Mouse (Mus musculus): ENCODE data around the gene Ebna1bp2.

Ebna1bp2 gene

DNA sequence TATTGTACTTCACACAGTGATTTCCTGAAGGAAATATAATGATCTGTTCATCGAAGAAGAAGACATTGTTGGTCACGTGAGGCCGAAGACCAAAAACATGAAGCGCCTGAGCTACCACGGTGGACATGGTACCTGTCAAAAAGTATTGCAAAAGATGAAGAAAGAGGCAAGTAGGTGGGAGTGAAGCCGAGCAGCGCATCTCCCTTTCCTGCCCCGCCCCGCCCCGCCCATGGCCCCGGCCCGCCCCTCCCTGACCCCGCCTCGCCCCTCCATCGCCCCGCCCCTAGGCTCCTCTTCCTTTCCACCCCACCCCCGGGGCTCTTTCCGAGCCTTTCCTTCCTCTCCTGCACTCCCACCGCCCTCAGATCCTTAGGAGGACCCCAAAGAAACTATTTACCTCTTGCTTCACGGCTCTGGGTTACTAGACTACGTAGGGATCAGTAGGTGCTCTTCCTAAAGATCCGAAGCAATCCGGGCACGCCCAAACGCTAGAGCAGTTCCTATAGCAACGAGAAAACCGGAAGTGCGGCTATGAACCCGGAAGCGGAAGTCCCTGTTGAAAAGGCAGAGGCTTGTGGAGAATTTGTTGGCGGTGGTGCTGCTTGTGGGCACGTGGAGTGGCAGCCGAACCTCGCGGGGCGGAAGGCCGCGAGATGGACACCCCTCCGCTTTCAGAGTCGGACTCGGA lies at the start of gene Ebna1bp2, which contains the start of gene Cfap57:
Gene Ebna1bp2 (plus strand): TSS at position 521 of the 688 bp plus-strand sequence.
Gene Cfap57 (minus strand): TSS at position 499 of the 688 bp plus-strand sequence.
- peak; percentile 91 for DNase-seq (ENCODE audit: low read depth, low spot score)

DNA sequence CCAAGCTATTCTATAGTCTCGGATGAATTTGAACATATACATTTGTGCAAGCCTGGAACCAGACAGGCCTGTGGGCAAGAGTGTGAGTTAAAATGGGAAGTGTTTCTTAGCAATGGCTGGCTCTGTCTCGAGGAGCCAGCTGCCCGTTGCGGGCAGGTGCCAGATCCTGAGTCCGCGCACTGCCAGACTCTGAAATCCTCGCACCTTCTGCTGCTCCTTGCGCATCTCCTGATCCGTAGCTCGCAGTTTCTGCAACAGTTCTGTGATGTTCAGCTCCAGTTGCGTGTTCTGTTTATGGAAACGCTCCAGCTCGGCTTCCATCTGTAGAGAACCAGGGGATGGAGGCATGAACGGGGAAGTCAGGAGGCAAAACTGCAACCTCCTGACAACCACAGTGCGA lies 49.2 kb upstream of the Ebna1bp2 start:
- DNase-seq (ENCODE audit: low read depth, low spot score): no peak

DNA sequence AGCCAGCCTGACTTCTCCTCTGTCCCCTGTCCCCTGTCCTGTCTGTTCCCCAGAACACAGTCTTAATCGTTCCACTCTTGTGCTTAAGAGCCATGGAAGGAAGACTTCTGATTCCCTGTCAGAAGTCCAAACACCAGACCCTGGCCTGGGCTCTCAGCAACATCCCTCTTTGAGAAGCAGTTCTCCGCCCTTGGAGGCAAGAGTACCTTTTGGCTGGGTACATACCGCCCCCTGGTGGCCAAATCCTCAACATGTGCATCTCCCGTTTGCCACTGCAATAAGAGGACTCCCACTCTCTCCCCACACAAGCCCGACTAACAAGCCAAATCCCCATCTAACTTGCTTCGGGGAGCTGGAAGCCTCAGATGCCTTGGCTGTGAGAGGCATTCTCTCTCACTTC lies 44.5 kb upstream of the Ebna1bp2 start:
- DNase-seq (ENCODE audit: low read depth, low spot score): peak; percentile 68

DNA sequence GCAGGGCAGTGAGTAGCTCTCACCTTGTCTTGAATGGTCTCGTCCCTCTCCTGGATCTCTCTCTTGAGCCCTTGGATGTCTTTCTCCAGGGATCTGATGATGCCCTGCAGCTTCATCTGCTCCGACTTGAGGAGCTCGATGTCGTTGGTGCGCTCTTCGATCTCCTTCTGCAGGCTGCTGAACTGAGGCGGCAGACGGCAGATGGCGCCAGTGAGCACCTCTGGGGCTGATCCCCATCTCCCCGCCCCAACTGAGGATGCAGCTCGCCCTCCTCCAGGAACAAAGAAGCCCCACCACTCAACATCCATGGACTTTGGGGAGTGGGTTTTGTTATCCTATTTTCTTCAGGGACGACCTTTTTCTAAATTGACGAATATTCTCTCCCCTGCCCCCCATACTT lies 41.3 kb upstream of the Ebna1bp2 start:
- DNase-seq (ENCODE audit: low read depth, low spot score): no peak

DNA sequence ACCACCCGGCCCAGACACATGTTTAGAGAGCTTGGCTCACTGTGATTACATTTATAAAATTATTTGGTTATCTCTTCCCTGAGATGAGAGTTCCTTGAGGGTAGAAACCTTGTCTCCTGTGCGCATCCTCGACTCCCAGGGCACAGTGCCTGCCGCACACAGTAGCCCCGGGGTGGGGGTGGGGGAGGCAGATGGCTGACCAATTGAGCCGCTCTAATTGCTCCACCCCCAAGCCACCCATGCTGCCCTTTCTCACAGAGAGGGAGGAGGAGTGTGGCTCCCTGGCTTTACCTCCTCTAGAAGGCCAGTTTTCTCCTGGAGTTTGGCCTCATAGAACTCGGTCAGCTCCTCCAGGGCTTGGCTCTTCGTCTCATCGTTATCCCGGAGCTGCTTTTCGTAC lies 39.1 kb upstream of the Ebna1bp2 start:
- no peak for DNase-seq (ENCODE audit: low read depth, low spot score)

- no peak for DNase-seq (ENCODE audit: low read depth, low spot score)
Observed at GRCm38 (mm10) chr4:118582629-118583028, 38.0 kb upstream of the Ebna1bp2 start.

DNA sequence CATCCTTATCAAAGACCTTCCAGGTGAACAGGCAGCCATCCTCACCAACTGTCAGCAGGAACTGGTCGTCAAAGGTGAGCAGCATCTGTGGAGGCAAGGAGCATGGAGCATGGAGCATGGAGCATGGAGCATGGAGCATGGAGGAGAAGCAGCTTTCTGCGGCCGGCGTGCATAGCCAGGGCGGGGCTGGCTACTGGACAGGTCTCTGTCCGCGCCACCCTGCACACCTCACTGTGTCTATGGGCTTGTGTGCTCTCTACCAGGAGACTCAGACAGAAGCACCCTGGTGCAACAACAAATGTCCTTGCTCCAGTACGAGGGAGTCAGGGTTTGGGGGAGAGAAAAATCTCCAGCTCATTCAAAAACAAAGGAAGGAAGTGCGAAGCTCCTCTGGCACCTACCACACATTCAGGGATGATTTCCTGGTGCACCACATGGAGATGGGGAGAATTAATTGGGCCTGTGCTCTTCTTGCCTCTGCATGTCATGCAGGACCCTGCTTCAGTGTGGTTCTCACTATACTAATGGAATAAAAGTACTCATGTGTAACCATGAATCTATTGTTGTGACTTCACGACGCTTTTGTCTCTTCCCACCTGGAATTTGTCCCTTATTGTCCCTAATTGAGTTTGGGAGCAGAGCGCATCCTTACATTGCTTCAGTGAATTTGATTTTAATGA lies 31.4 kb upstream of the Ebna1bp2 start:
- DNase-seq (ENCODE audit: low read depth, low spot score): no peak

DNA sequence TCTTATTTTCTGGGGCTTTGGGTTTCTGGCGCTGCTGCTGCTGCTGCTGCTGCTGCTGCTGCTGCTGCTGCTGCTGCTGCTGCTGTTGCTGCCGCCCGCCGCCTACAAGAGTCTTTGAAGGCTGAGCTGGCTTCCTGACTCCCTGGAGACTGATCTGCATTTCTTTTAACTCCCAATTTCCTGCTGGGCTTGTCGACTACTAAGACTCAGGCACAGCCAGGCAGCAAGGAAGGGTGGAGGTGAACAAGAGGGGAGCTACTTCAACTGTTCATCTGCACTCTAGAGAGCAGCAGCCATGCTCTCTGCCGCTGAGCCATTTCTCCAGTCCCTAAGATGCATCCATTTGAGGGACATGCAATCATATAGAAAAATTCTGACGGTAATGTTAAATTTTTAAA lies 30.9 kb upstream of the Ebna1bp2 start:
- DNase-seq (ENCODE audit: low read depth, low spot score): no peak

GRCm38 (mm10) chr4:118604065-118604464 lies 16.5 kb upstream of the Ebna1bp2 start:
- no peak for DNase-seq (ENCODE audit: low read depth, low spot score)

- no peak for DNase-seq (ENCODE audit: low read depth, low spot score)
Observed at GRCm38 (mm10) chr4:118609836-118610235, 10.8 kb upstream of the Ebna1bp2 start.

DNA sequence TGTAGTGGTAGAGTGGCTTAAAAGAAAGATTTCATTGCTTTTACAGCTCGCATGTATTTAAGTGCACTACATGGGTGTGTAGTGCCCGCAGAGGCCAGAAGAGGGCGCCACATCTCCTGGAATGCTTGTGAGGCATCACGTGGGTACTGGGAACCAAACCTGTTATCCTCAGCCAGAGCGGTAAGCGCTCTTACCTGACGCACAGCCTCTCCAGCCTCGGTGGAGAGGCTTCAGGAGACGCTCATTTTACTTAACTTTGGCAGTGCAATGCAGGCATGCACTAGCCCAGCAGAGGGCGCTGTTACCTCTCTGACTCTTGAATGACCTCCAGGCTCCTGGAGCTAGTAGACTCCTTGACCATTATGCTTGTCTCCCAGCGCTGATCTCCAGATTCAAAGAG lies 8.0 kb upstream of the Ebna1bp2 start:
- peak; percentile 17 for DNase-seq (ENCODE audit: low read depth, low spot score)

DNA sequence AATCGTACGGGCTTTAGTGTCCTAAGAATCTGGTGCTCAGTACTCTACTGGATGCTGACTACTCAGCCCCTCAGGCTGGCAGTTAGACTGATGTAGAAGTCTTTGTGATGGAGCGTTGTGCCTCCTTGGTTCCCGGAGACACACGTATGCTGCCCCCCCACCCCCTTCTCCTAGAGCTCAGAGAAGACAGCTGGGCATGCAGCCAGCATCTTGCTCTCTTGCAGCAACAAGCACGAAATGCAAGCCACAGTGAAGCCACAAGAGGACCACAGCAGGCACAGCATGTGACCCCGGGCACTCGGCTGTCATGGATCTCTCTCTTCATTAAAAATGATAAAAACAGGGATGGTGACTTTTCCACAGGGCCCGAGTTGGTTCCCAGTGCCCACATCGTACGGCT lies 5.2 kb upstream of the Ebna1bp2 start:
- DNase-seq (ENCODE audit: low read depth, low spot score): no peak

GRCm38 (mm10) chr4:118620967-118621320 lies 345 bp downstream of the Ebna1bp2 start:
- DNase-seq (ENCODE audit: low read depth, low spot score): no peak

DNA sequence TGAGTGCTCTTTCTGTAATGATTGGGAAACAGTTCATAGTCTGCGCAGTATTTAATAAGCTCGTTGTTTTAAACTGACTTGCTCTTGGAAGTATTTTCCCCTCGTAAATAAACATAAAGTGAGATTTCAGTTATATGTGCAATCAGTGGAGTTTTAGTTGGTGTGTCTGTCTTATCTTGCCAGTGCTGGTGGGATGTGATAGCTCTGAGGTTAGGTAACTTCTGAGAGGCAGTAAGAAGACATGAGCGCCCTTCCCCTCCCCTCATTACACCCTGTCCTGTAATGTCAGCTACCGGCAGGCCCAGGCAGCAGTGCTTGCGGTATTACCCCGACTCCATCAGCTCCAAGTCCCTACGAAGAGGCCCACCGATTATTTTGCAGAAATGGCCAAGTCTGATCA lies 1.2 kb downstream of the Ebna1bp2 start:
- DNase-seq (ENCODE audit: low read depth, low spot score): no peak

DNA sequence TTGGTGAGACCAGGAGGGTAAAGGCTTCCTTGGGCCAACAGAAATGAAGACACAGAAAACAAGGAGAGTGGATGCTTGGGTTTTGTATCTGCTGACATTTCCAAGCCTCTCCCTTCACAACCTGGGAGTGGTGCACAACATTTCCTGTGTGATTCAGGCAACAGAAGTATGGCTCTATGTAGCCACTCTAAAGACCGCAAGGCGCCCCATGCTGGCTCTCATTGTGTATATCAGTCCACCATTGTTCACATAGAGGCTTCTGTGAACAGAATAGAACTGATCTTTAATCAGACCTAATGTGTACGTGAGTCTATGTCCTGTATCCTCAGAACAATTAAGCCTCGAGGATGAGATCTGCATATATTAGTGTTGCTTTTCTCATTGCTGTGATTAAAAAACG lies 9.7 kb downstream of the Ebna1bp2 start:
- DNase-seq (ENCODE audit: low read depth, low spot score): no peak

- no peak for DNase-seq (ENCODE audit: low read depth, low spot score)
Observed at GRCm38 (mm10) chr4:118642346-118643190, 22.0 kb downstream of the Ebna1bp2 start.

GRCm38 (mm10) chr4:118645234-118645633 lies 24.6 kb downstream of the Ebna1bp2 start:
- peak; percentile 39 for DNase-seq (ENCODE audit: low read depth, low spot score)

GRCm38 (mm10) chr4:118658652-118659051 lies 38.1 kb downstream of the Ebna1bp2 start, which contains the start of gene Olfr62:
Gene Olfr62, plus strand, starts transcription at chr4:118658952.
- no peak for DNase-seq (ENCODE audit: low read depth, low spot score)
